ENCODE assay signal across 15 mouse cellular contexts in the genomic region with DNA sequence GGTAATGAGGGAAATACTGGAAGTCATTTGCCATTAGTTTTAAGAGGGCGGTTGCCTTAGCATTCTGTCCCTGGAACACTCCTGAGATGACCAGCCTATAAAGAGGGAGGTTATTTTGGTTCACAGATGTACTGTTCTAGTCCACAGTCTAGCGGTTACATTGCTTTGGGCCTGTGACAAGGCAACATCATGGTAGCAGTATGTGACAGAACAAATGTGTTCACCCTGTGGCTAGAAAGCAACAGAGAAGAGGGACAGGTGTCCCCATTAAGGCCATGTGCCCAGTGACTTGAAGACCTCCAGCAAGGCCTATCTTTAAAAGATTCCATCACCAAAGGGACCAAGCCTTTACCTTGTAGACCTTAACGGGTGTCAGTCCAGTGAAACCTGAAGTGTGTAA.
DNase-seq lines count a peak whose midpoint lies in the region; TF ChIP-seq lines count a peak whose summit lies in the region.
"Had no signal": no experiment of that assay in that cellular context is flagged by ENCODE, and none has a peak within 500 bp of the region (broad histone marks: within the 10 kb centered on the region; RNA-seq: fewer than 3 reads in every experiment).

No protein-coding gene starts in this region.

- peak overlapping the region; percentile 2; the same call in 1 of the 2 replicates for H3K4me3 ChIP-seq in testis, adult 2 months (ENCODE audit: control insufficient read depth, low read depth, low read length)

- no peaks in the 10 kb centered on the region for H3K36me3 ChIP-seq in testis, adult 2 months (ENCODE audit: control insufficient read depth, insufficient read depth, low read length)

- no peaks in the 10 kb centered on the region for H3K27me3 ChIP-seq in testis, adult 2 months (ENCODE audit: control insufficient read depth, insufficient read depth, low read length)
- H3K27me3 ChIP-seq: CH12.LX, Patski had no signal

- H3K27ac ChIP-seq in testis, adult 2 months (ENCODE audit: control insufficient read depth, insufficient read depth, low read depth, low read length) = no peak overlapping the region

- no peaks in the 10 kb centered on the region for H3K4me1 ChIP-seq in testis, adult 2 months (ENCODE audit: control insufficient read depth, insufficient read depth, low read length)

- TF ChIP-seq CTCF in testis, adult 2 months (IDR thresholded peaks at IDR 0.05; ENCODE audit: control insufficient read depth, insufficient read depth, insufficient replicate concordance, low read depth, low read length) = no peak

- no peak for DNase-seq in testis, postnatal 10 days (ENCODE audit: low spot score)
- DNase-seq: adrenal gland, adult 2 months; adrenal gland, adult 8-10 months; adrenal gland, postnatal 10 days; adrenal gland, postnatal 14 days; adrenal gland, postnatal 25 days; adrenal gland, postnatal 36 days; B cell, adult 2 months; cerebellum, adult 11 months; cerebellum, adult 11-12 months; cerebellum, adult 18-20 months; cerebellum, adult 2 months had no signal

- no peak for TF ChIP-seq POLR2A in testis, adult 2 months (IDR thresholded peaks at IDR 0.05; ENCODE audit: control insufficient read depth, low read depth, low read length)
